Mouse (Mus musculus) hindbrain, embryonic 16.5 days (tissue): Measurements from ENCODE around the gene Snrnp25. TPM values are rescaled to one million over a fixed set of nuclear protein-coding genes. Genes with fewer than 3 reads are reported as not detected.

Experiments
- ATAC-seq: fragments of 200-750 bp; cut with Nextera tagmentation; 2 replicates; pipeline ENCODE4 v1.8.0; 2017; ENCODE audit warnings: moderate TSS enrichment, moderate library complexity
- H3K27ac ChIP-seq: fragments of 300-500 bp; sonication (generic); 2 replicates; pipeline ENCODE4 v1.5.1; 2014; ENCODE audit warnings: low read depth, mild to moderate bottlenecking, control low read depth, low read length, moderate library complexity
- H3K27me3 ChIP-seq: fragments of 300-500 bp; sonication (generic); replicated peaks from 2 replicates; pipeline ENCODE4 v1.6.1; 2014; ENCODE audit warnings: low read length; ENCODE audit not compliant: control insufficient read depth, insufficient read depth
- H3K36me3 ChIP-seq: fragments of 300-500 bp; sonication (generic); 2 replicates; pipeline ENCODE4 v1.6.1; 2014; ENCODE audit warnings: mild to moderate bottlenecking, low read length, moderate library complexity, mixed read lengths; ENCODE audit not compliant: control insufficient read depth, insufficient read depth
- H3K4me1 ChIP-seq: fragments of 300-500 bp; sonication (generic); 2 replicates; pipeline ENCODE4 v1.6.1; 2014; ENCODE audit warnings: low read depth, low read length; ENCODE audit not compliant: control insufficient read depth, insufficient read depth
- H3K4me2 ChIP-seq: fragments of 300-500 bp; sonication (generic); 2 replicates; pipeline ENCODE4 v1.6.1; 2014; ENCODE audit warnings: mild to moderate bottlenecking, low read length, control low read depth, moderate library complexity
- H3K4me3 ChIP-seq: fragments of 300-500 bp; sonication (generic); 2 replicates; pipeline ENCODE4 v1.5.1; 2014; ENCODE audit warnings: mild to moderate bottlenecking, low read length, control low read depth, moderate library complexity
- H3K9ac ChIP-seq: fragments of 300-500 bp; sonication (generic); 2 replicates; pipeline ENCODE4 v1.6.1; 2014; ENCODE audit warnings: low read depth, mild to moderate bottlenecking, control low read depth, low read length, moderate library complexity
- H3K9me3 ChIP-seq: fragments of 300-500 bp; sonication (generic); 2 replicates; pipeline ENCODE4 v1.6.1; 2014; ENCODE audit warnings: mild to moderate bottlenecking, low read length, moderate library complexity; ENCODE audit not compliant: control insufficient read depth
- WGBS: fragments of 180-500 bp; shearing (Covaris S2); extraction: QIAGEN DNeasy Blood & Tissue Kit; methylation state at CpG from one replicate; pipeline ENCODE4 v1.1.7; 2014; 5-methylcytosine and 5-hydroxymethylcytosine counted together
- polyA plus RNA-seq: library from polyadenylated mRNA; unstranded; fragments of >200 nt; fragmentation: Nextera tagmentation; extraction: Ambion mirVana; gene quantifications from 2 replicates; pipeline ENCODE4 v1.2.1, GENCODE M21; 2015

Snrnp25 gene
- polyA plus RNA-seq, 1 experiment from 2014 or later, result 49.9 TPM

GRCm38 (mm10) chr11:32190603-32191110 lies 14.6 kb upstream of the Snrnp25 start:
- Histone ChIP-seq H3K4me2 (no peak overlapping the region), H3K36me3 (no peaks in the 10 kb centered on the region), H3K4me1 (no peaks in the 10 kb centered on the region; the same call in 1 of the 2 replicates), H3K27ac (no peak overlapping the region), H3K9me3 (no peaks in the 10 kb centered on the region), H3K4me3 (no peak overlapping the region), H3K9ac (no peak overlapping the region; the same call in 1 of the 2 replicates), H3K27me3 (no peaks in the 10 kb centered on the region)
- WGBS, result 68% methylated on average over 13 of the region's 13 CpGs
- ATAC-seq, result no peak

DNA sequence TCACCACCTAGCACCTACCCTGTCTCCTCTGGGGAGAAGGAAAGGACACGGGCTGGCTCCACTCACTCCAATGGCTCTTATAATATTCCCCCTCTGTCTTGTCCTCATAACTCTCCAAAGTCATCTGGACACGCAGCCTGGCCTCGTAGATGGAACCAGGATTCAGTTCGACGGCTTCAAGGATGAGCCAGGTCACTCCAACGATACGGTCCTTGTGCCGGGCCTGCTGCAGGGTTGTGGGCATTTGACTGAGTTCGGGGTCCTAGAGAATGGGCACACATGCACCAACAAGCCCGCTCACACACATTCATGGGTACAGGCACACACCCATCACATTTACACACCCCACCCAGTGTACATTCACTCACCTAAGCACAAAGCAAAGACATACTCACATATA lies 12.1 kb upstream of the Snrnp25 start:
- no peak overlapping the region for H3K4me2 ChIP-seq
- no peaks in the 10 kb centered on the region; the same call in 1 of the 2 replicates for H3K4me1 ChIP-seq
- WGBS, result 92% methylated on average over 10 of the region's 10 CpGs
- no peak overlapping the region for H3K9ac ChIP-seq
- no peaks in the 10 kb centered on the region for H3K27me3 ChIP-seq
- H3K27ac ChIP-seq, result no peak overlapping the region
- ATAC-seq, result no peak
- no peaks in the 10 kb centered on the region for H3K36me3 ChIP-seq
- H3K4me3 ChIP-seq, result no peak overlapping the region
- no peaks in the 10 kb centered on the region for H3K9me3 ChIP-seq

GRCm38 (mm10) chr11:32194086-32194485 lies 11.1 kb upstream of the Snrnp25 start:
- H3K4me2 ChIP-seq, result no peak overlapping the region
- no peak overlapping the region for H3K9ac ChIP-seq
- no peaks in the 10 kb centered on the region for H3K27me3 ChIP-seq
- H3K36me3 ChIP-seq, result no peaks in the 10 kb centered on the region
- no peaks in the 10 kb centered on the region for H3K9me3 ChIP-seq
- WGBS, result 84% methylated on average over 10 of the region's 10 CpGs
- H3K4me3 ChIP-seq, result no peak overlapping the region
- no peaks in the 10 kb centered on the region; the same call in 1 of the 2 replicates for H3K4me1 ChIP-seq
- ATAC-seq, result no peak
- no peak overlapping the region for H3K27ac ChIP-seq

GRCm38 (mm10) chr11:32194626-32195025 lies 10.6 kb upstream of the Snrnp25 start:
- no peaks in the 10 kb centered on the region for H3K27me3 ChIP-seq
- WGBS, result 86% methylated on average over 5 of the region's 5 CpGs
- ATAC-seq, result no peak
- H3K27ac ChIP-seq, result no peak overlapping the region
- H3K9ac ChIP-seq, result no peak overlapping the region
- no peak overlapping the region for H3K4me3 ChIP-seq
- no peaks in the 10 kb centered on the region for H3K9me3 ChIP-seq
- no peaks in the 10 kb centered on the region for H3K36me3 ChIP-seq
- no peak overlapping the region for H3K4me2 ChIP-seq
- no peaks in the 10 kb centered on the region; the same call in 1 of the 2 replicates for H3K4me1 ChIP-seq

DNA sequence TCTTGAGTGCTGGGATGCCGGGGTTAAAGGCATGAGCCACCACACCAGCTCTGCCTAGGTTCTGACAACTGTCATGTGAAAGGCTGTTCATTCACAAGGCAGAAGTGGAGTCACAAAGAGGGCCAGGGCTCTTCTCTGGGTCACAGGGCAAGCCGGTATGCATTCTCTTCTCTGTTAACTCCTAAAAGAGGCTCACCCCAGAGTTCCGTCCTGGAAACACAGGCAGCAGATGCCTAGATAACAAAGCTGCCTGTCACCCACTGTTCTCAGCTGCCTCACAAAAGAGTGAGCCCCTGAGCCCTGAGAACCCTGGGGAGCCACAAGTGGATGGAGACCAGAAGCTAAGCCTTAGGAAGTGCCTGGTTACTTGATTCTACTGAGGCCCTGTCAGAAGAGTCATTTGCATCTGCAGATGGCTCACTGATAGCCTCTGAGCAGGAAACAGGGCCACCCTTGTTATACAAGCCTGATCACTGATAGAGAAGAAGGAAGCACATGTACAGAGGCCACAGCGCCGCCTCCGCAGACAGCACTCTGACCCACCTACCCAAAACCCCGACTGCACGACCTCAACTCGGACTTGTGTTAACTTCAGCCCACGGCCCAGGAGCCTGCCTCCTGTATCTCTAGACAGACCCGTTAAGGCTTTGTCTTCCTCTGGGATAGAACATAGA lies 9.2 kb upstream of the Snrnp25 start:
- no peak for ATAC-seq
- Histone ChIP-seq H3K4me1 (no peaks in the 10 kb centered on the region), H3K27ac (no peak overlapping the region), H3K4me3 (no peak overlapping the region), H3K9me3 (no peaks in the 10 kb centered on the region), H3K9ac (no peak overlapping the region), H3K36me3 (no peaks in the 10 kb centered on the region), H3K27me3 (no peaks in the 10 kb centered on the region), H3K4me2 (no peak overlapping the region)
- WGBS, result 31% methylated on average over 11 of the region's 11 CpGs

GRCm38 (mm10) chr11:32196727-32197126 lies 8.5 kb upstream of the Snrnp25 start:
- ATAC-seq, result no peak
- Histone ChIP-seq H3K36me3 (no peaks in the 10 kb centered on the region), H3K9me3 (no peaks in the 10 kb centered on the region), H3K4me1 (no peaks in the 10 kb centered on the region), H3K4me3 (no peak overlapping the region), H3K9ac (no peak overlapping the region), H3K27ac (no peak overlapping the region), H3K27me3 (0 out of 2 replicates have a peak, but pooled peaks cover 2% of the 10 kb centered on the region), H3K4me2 (no peak overlapping the region)
- 70% methylated on average over 6 of the region's 6 CpGs for WGBS

- 66% methylated on average over 3 of the region's 3 CpGs for WGBS
- Histone ChIP-seq H3K27ac (no peak overlapping the region), H3K9ac (no peak overlapping the region), H3K36me3 (no peaks in the 10 kb centered on the region), H3K4me1 (no peaks in the 10 kb centered on the region), H3K4me2 (no peak overlapping the region), H3K9me3 (no peaks in the 10 kb centered on the region), H3K4me3 (no peak overlapping the region), H3K27me3 (0 out of 2 replicates have a peak, but pooled peaks cover 2% of the 10 kb centered on the region)
- ATAC-seq, result no peak
Measured at GRCm38 (mm10) chr11:32197766-32198165, 7.4 kb upstream of the Snrnp25 start.

DNA sequence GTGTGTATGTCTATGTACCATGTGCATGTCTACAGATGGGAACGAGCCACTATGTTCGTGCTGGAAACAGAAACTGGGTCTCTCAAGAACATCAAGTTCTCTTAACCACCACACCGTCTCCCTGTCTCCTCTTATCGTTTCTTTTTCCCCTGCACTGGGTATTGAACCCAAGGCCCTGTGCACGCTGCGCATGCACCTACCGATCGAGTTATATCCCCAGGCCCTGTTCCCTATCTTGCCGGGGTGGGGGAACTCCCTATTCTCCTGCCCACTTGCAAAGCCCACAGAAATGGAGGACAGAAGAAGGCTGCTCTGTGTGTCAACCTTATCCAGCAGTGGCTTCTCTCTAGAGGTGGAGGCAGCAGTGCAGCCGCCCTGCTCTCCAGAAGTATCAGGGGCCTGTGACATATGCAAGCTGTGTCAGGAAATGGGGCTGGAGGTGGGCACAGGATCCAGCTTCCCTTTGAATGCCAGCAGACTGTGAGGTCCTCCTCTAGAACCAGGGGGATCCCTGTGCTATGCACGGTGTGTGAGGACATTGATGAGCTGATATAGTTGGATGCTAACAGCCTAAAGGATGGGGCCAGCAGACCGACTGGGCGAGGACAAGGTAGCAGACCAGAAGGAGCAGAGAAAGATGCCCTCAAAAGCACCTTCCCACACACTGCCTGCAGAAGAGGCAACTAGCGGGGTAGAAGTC lies 6.8 kb upstream of the Snrnp25 start:
- no peak overlapping the region for H3K9ac ChIP-seq
- no peak overlapping the region for H3K27ac ChIP-seq
- no peaks in the 10 kb centered on the region for H3K4me1 ChIP-seq
- WGBS, result 76% methylated on average over 14 of the region's 14 CpGs
- H3K36me3 ChIP-seq, result no peaks in the 10 kb centered on the region
- 0 out of 2 replicates have a peak, but pooled peaks cover 2% of the 10 kb centered on the region for H3K27me3 ChIP-seq
- ATAC-seq, result no peak
- H3K9me3 ChIP-seq, result no peaks in the 10 kb centered on the region
- no peak overlapping the region for H3K4me3 ChIP-seq
- H3K4me2 ChIP-seq, result no peak overlapping the region

GRCm38 (mm10) chr11:32199230-32199629 lies 6.0 kb upstream of the Snrnp25 start:
- Histone ChIP-seq H3K9ac (no peak overlapping the region), H3K9me3 (no peaks in the 10 kb centered on the region), H3K4me3 (no peak overlapping the region), H3K36me3 (no peaks in the 10 kb centered on the region), H3K27ac (no peak overlapping the region), H3K27me3 (0 out of 2 replicates have a peak, but pooled peaks cover 2% of the 10 kb centered on the region), H3K4me2 (no peak overlapping the region), H3K4me1 (no peaks in the 10 kb centered on the region)
- 66% methylated on average over 5 of the region's 6 CpGs for WGBS
- ATAC-seq, result no peak
